14 mouse cellular contexts compared by ENCODE assay signal in genomic region chr19:37523280-37524062, GRCm38 (mm10). TPM values are rescaled to one million over a fixed set of nuclear protein-coding genes. Genes with fewer than 3 reads are reported as not detected.
DNase-seq lines count a peak whose midpoint lies in the region; ATAC-seq and TF ChIP-seq lines count a peak whose summit lies in the region.
"Had no signal": no experiment of that assay in that cellular context is flagged by ENCODE, and none has a peak within 500 bp of the region (broad histone marks: within the 10 kb centered on the region; RNA-seq: fewer than 3 reads in every experiment).

No protein-coding gene starts in this region.

- H3K4me2 ChIP-seq in liver, embryonic 11.5 days: peak overlapping the region; percentile 52
- no peak overlapping the region for H3K4me2 ChIP-seq in forebrain, embryonic 12.5 days
- H3K4me2 ChIP-seq in hindbrain, embryonic 12.5 days (replicated peaks): no peak overlapping the region
- H3K4me2 ChIP-seq: limb, embryonic 13.5 days had no signal

- no peak for DNase-seq in liver, embryonic 11.5 days (ENCODE audit: low spot score)
- DNase-seq in liver (no peak), G1E (ENCODE audit: low spot score) (peak; percentile 21)
- no peak for DNase-seq in layer of hippocampus, adult 18-20 months (ENCODE audit: low spot score in 2 of 2)
- DNase-seq: adrenal gland, postnatal 25 days; cerebellum, postnatal 36 days; gastrocnemius, postnatal 14 days had no signal

- no peak overlapping the region for H3K9ac ChIP-seq in liver, embryonic 11.5 days (ENCODE audit: low read depth, low read length)
- H3K9ac ChIP-seq in forebrain, embryonic 12.5 days: no peak overlapping the region
- H3K9ac ChIP-seq in hindbrain, embryonic 12.5 days: no peak overlapping the region
- H3K9ac ChIP-seq: limb, embryonic 13.5 days had no signal

- ATAC-seq in liver, embryonic 11.5 days (replicated peaks; ENCODE audit: low FRiP score): peak; percentile 53
- peak; percentile 68 for ATAC-seq in G1E (ENCODE audit: extremely low read depth, insufficient number of reproducible peaks, low FRiP score, poor library complexity, severe bottlenecking)
- peak; percentile 55 for ATAC-seq in inflammation-experienced regulatory T-cells, adult 6 months
- ATAC-seq in neutrophil, adult 5-6 weeks (ENCODE audit: extremely low read depth, insufficient number of reproducible peaks, low FRiP score, poor library complexity, severe bottlenecking): peak; percentile 84; the same call in 1 of the 2 replicates
- no peak for ATAC-seq in forebrain, embryonic 12.5 days (ENCODE audit: low FRiP score)
- no peak for ATAC-seq in hindbrain, embryonic 12.5 days (ENCODE audit: low FRiP score)
- ATAC-seq: intestine, postnatal 0 days; Patski had no signal

- H3K36me3 ChIP-seq in liver, embryonic 11.5 days (ENCODE audit: control insufficient read depth, insufficient read depth, low read length): no peaks in the 10 kb centered on the region
- peaks cover 7% of the 10 kb centered on the region for H3K36me3 ChIP-seq in G1E (replicated peaks)
- H3K36me3 ChIP-seq in forebrain, embryonic 12.5 days (replicated peaks): no peaks in the 10 kb centered on the region
- H3K36me3 ChIP-seq in hindbrain, embryonic 12.5 days: no peaks in the 10 kb centered on the region
- H3K36me3 ChIP-seq: limb, embryonic 13.5 days had no signal

- H3K27me3 ChIP-seq in liver, embryonic 11.5 days (replicated peaks; ENCODE audit: control insufficient read depth, insufficient read depth, low read length): no peaks in the 10 kb centered on the region
- no peaks in the 10 kb centered on the region for H3K27me3 ChIP-seq in G1E (ENCODE audit: insufficient read depth, low read length)
- no peaks in the 10 kb centered on the region for H3K27me3 ChIP-seq in forebrain, embryonic 12.5 days
- H3K27me3 ChIP-seq in hindbrain, embryonic 12.5 days: no peaks in the 10 kb centered on the region
- H3K27me3 ChIP-seq: limb, embryonic 13.5 days; Patski had no signal

- no peak for TF ChIP-seq CTCF in G1E (IDR thresholded peaks at IDR 0.05; ENCODE audit: low read depth, low read length)

- peaks cover 33% of the 10 kb centered on the region for H3K4me1 ChIP-seq in liver, embryonic 11.5 days (replicated peaks; ENCODE audit: control insufficient read depth, insufficient read depth, low read length)
- peaks cover 87% of the 10 kb centered on the region for H3K4me1 ChIP-seq in G1E (ENCODE audit: insufficient read depth, low read depth, low read length)
- H3K4me1 ChIP-seq in forebrain, embryonic 12.5 days: no peaks in the 10 kb centered on the region
- no peaks in the 10 kb centered on the region for H3K4me1 ChIP-seq in hindbrain, embryonic 12.5 days
- H3K4me1 ChIP-seq: limb, embryonic 13.5 days had no signal

- H3K9me3 ChIP-seq in liver, embryonic 11.5 days (ENCODE audit: control insufficient read depth, low read length): no peaks in the 10 kb centered on the region
- H3K9me3 ChIP-seq in G1E (replicated peaks): no peaks in the 10 kb centered on the region
- H3K9me3 ChIP-seq in forebrain, embryonic 12.5 days: no peaks in the 10 kb centered on the region
- no peaks in the 10 kb centered on the region for H3K9me3 ChIP-seq in hindbrain, embryonic 12.5 days (replicated peaks)
- H3K9me3 ChIP-seq: limb, embryonic 13.5 days had no signal

- H3K4me3 ChIP-seq in liver, embryonic 11.5 days (ENCODE audit: low read depth, low read length): 0 out of 2 replicates have a peak overlapping the region, but pooled peaks have one; percentile 12
- peak overlapping the region; percentile 59; the same call in 1 of the 2 replicates for H3K4me3 ChIP-seq in G1E (ENCODE audit: low read depth, low read length)
- H3K4me3 ChIP-seq in forebrain, embryonic 12.5 days (replicated peaks): no peak overlapping the region
- no peak overlapping the region for H3K4me3 ChIP-seq in hindbrain, embryonic 12.5 days
- H3K4me3 ChIP-seq: limb, embryonic 13.5 days had no signal

- H3K27ac ChIP-seq in liver, embryonic 11.5 days (ENCODE audit: low read depth, low read length): peak overlapping the region; percentile 71
- no peak overlapping the region for H3K27ac ChIP-seq in forebrain, embryonic 12.5 days
- no peak overlapping the region for H3K27ac ChIP-seq in hindbrain, embryonic 12.5 days
- H3K27ac ChIP-seq: limb, embryonic 13.5 days had no signal

- WGBS in liver, embryonic 11.5 days: 41% methylated on average over 15 of the region's 15 CpGs
- whole genome bisulfite sequencing in forebrain, embryonic 12.5 days: 80% methylated on average over 15 of the region's 15 CpGs
- 78% methylated on average over 15 of the region's 15 CpGs for WGBS in hindbrain, embryonic 12.5 days

RNA-seq across cellular contexts. Expression of gene Exoc6, which starts 26.7 kb away (rescaled TPM):
- polyA plus RNA-seq in liver, embryonic 11.5 days (2014; fragmentation: Nextera tagmentation; extraction: Ambion mirVana): 53.3 and 62.0 TPM in 2 replicates
- 90.4 and 92.8 TPM in 2 replicates for total RNA-seq in G1E (2014; fragmentation: Nextera tagmentation)
- 100 and 117 TPM in 2 replicates for total RNA-seq in G1E (2017)
- 25.6 and 26.0 TPM in 2 replicates for polyA plus RNA-seq in G1E (2012)
- 10 to 100 TPM; 33.8 to 49.4 (median 36.4) TPM for polyA plus RNA-seq in inflammation-experienced regulatory T-cells, adult 6 months (2017; shearing (Covaris generic))
- total RNA-seq in neutrophil, adult 5-6 weeks (2017): 65.1 and 69.9 TPM in 2 replicates
- total RNA-seq in layer of hippocampus, adult 18-20 months (2021): 10 to 100 TPM; 50.2 to 51.3 TPM
- 9.7 and 11.4 TPM in 2 replicates for polyA plus RNA-seq in forebrain, embryonic 12.5 days (2016; fragmentation: Nextera tagmentation; extraction: Ambion mirVana)
- 9.5 and 10.3 TPM in 2 replicates for polyA plus RNA-seq in hindbrain, embryonic 12.5 days (2016; fragmentation: Nextera tagmentation; extraction: Ambion mirVana)

Comparison
In these comparisons a context has a peak if more than half of its experiments do, and no peak if none do; other contexts are left out.
1. ATAC-seq: peak in liver, embryonic 11.5 days (single experiment), G1E (single experiment), inflammation-experienced regulatory T-cells, adult 6 months (single experiment) and neutrophil, adult 5-6 weeks (single experiment); none in forebrain, embryonic 12.5 days (single experiment) and hindbrain, embryonic 12.5 days (single experiment).
2. H3K4me3 ChIP-seq: peak in liver, embryonic 11.5 days (single experiment) and G1E (single experiment); none in forebrain, embryonic 12.5 days (single experiment) and hindbrain, embryonic 12.5 days (single experiment).